Mouse (Mus musculus) lung, postnatal 0 days (tissue): ENCODE measurements around the gene St6galnac1.

Experiments used
- CTCF ChIP-seq: IDR thresholded peaks from 2 replicates; pipeline ENCODE4 v1.5.1; 2016; ENCODE audit warnings: antibody characterized with exemption, mild to moderate bottlenecking
- EP300 ChIP-seq: IDR thresholded peaks from 2 replicates; pipeline ENCODE4 v1.6.1; 2016; ENCODE audit warnings: antibody characterized with exemption, mild to moderate bottlenecking, control low read depth

GRCm38 (mm10) chr11:116822626-116823025, 47.3 kb upstream of the St6galnac1 start:
- TF ChIP-seq CTCF (no peak), EP300 (no peak)
